Mouse (Mus musculus) limb, embryonic 13.5 days (tissue): ENCODE measurements around the gene Gm20481. TPM values are rescaled to one million over a fixed set of nuclear protein-coding genes. Genes with fewer than 3 reads are reported as not detected.
"Not testable (repeated sequence)": the region's sequence is repeated elsewhere in the genome, so short reads cannot be mapped to it uniquely, and the experiment has no call there.

Source experiments
- ATAC-seq: fragments of 200-750 bp; cut with Nextera tagmentation; 2 replicates; pipeline ENCODE4 v1.8.0; 2017; ENCODE audit warnings: low read depth, moderate number of reproducible peaks, moderate TSS enrichment; ENCODE audit not compliant: low FRiP score
- H3K27ac ChIP-seq: fragments of 300-500 bp; sonication (generic); 2 replicates; pipeline ENCODE4 v1.5.1; 2015; ENCODE audit warnings: inconsistent platforms, mild to moderate bottlenecking, moderate library complexity
- H3K27me3 ChIP-seq: fragments of 300-500 bp; sonication (generic); 2 replicates; pipeline ENCODE4 v1.6.1; 2015; ENCODE audit warnings: mild to moderate bottlenecking, inconsistent platforms
- H3K36me3 ChIP-seq: fragments of 300-500 bp; sonication (generic); 2 replicates; pipeline ENCODE4 v1.6.1; 2015; ENCODE audit warnings: inconsistent platforms, mild to moderate bottlenecking, moderate library complexity
- H3K4me1 ChIP-seq: fragments of 300-500 bp; sonication (generic); 2 replicates; pipeline ENCODE4 v1.6.1; 2015; ENCODE audit warnings: inconsistent platforms
- H3K4me2 ChIP-seq: fragments of 300-500 bp; sonication (generic); replicated peaks from 2 replicates; pipeline ENCODE4 v1.6.1; 2015; ENCODE audit warnings: inconsistent platforms, mild to moderate bottlenecking, moderate library complexity
- H3K4me3 ChIP-seq: fragments of 300-500 bp; sonication (generic); 2 replicates; pipeline ENCODE4 v1.5.1; 2015; ENCODE audit warnings: moderate library complexity, mild to moderate bottlenecking, inconsistent platforms
- H3K9ac ChIP-seq: fragments of 300-500 bp; sonication (generic); 2 replicates; pipeline ENCODE4 v1.6.1; 2015; ENCODE audit warnings: mild to moderate bottlenecking, inconsistent platforms
- H3K9me3 ChIP-seq: fragments of 300-500 bp; sonication (generic); 2 replicates; pipeline ENCODE4 v1.6.1; 2016; ENCODE audit warnings: inconsistent platforms
- WGBS: fragments of 180-500 bp; shearing (Covaris S2); methylation state at CpG from one replicate; pipeline ENCODE4 v1.1.7; 2015; 5-methylcytosine and 5-hydroxymethylcytosine counted together
- polyA plus RNA-seq: library from polyadenylated mRNA; unstranded; fragments of >200 nt; fragmentation: Nextera tagmentation; extraction: Ambion mirVana; gene quantifications from 2 replicates; pipeline ENCODE4 v1.2.1, GENCODE M21; 2015

The Gm20481 gene
- not detected in 2 replicates for polyA plus RNA-seq

- not testable (repeated sequence) for H3K4me1 ChIP-seq, H3K9me3 ChIP-seq, H3K27ac ChIP-seq, H3K4me2 ChIP-seq, ATAC-seq, H3K4me3 ChIP-seq, H3K9ac ChIP-seq, H3K36me3 ChIP-seq
- 61% methylated on average over 8 of the region's 11 CpGs for WGBS
- H3K27me3 ChIP-seq: peaks cover 36% of the 10 kb centered on the region
These were observed at the start of gene Gm20481 for GRCm38 (mm10) chr17:34969822-34970221. Gene Gm20481 (plus strand): TSS chr17:34969912.

- Histone ChIP-seq H3K9ac (no peak overlapping the region), H3K9me3 (no peaks in the 10 kb centered on the region), H3K4me3 (no peak overlapping the region), H3K27me3 (no peaks in the 10 kb centered on the region), H3K4me2 (no peak overlapping the region), H3K4me1 (no peaks in the 10 kb centered on the region), H3K27ac (no peak overlapping the region), H3K36me3 (no peaks in the 10 kb centered on the region)
- 46% methylated on average over 6 of the region's 6 CpGs for WGBS
- no peak for ATAC-seq
These were observed 46.8 kb upstream of the Gm20481 start for GRCm38 (mm10) chr17:34922939-34923338.

- Histone ChIP-seq H3K4me2 (no peak overlapping the region), H3K9ac (no peak overlapping the region), H3K4me3 (no peak overlapping the region), H3K36me3 (no peaks in the 10 kb centered on the region), H3K27ac (no peak overlapping the region), H3K27me3 (no peaks in the 10 kb centered on the region), H3K9me3 (no peaks in the 10 kb centered on the region), H3K4me1 (no peaks in the 10 kb centered on the region)
- WGBS: 67% methylated on average over 4 of the region's 5 CpGs
- no peak for ATAC-seq
These were observed 45.5 kb upstream of the Gm20481 start for GRCm38 (mm10) chr17:34924258-34924657.

DNA sequence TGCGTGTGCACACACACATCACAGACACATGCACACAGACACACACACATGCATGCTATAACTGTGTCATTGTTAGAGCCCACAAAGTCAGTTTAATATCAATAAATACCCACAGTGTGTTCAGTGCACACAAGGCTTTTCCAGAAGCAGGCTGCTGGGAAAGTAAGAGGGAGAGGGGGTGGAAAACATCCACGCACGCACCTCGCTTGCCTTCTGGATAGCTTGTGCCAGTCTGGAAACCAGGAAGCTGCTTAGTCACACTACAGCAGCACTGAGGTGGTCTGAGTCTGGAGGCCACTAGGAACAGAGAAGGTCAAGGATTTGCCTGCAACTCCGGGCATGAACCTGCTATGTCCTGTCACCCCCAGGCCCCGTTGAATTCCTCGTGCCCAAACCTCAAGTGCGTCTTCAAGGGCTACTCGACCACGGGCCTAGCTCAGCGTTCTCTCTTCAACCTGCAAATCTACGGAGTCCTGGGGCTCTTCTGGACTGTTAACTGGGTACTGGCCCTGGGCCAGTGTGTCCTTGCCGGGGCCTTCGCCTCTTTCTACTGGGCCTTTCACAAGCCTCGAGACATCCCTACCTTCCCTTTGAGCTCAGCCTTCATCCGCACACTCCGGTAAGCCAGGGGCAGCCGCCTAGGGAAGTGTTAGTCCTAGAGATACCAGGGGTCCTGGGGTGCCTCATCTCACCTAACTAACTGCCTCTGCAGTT, 42.2 kb upstream of the Gm20481 start:
- no peak for ATAC-seq
- Histone ChIP-seq H3K9ac (no peak overlapping the region), H3K9me3 (no peaks in the 10 kb centered on the region), H3K4me3 (no peak overlapping the region), H3K4me2 (no peak overlapping the region), H3K27me3 (no peaks in the 10 kb centered on the region), H3K36me3 (no peaks in the 10 kb centered on the region), H3K27ac (no peak overlapping the region), H3K4me1 (peaks cover 10% of the 10 kb centered on the region)
- WGBS: 84% methylated on average over 18 of the region's 18 CpGs

DNA sequence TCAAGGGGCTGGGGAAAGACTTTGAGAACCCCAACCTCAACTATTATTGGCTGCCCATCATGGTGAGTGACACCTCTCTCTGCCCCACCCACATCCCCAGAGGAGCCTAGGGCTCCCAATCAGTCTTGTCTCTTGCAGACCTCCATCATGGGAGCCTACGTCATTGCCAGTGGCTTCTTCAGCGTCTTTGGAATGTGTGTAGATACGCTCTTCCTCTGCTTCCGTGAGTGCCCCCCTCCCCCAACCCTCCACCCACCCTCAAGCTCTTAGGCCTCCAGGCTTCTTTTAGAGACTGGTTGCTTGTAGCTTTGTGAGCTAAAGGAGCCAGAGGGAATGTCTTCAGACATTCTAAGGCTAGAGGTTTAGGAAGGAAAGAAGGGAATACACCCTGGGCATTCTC, 40.9 kb upstream of the Gm20481 start:
- H3K27me3 ChIP-seq: no peaks in the 10 kb centered on the region
- no peaks in the 10 kb centered on the region for H3K9me3 ChIP-seq
- H3K4me3 ChIP-seq: no peak overlapping the region
- no peak for ATAC-seq
- no peak overlapping the region for H3K4me2 ChIP-seq
- no peak overlapping the region for H3K9ac ChIP-seq
- WGBS: 68% methylated on average over 4 of the region's 4 CpGs
- no peak overlapping the region for H3K27ac ChIP-seq
- peaks cover 3% of the 10 kb centered on the region; the same call in 1 of the 2 replicates for H3K36me3 ChIP-seq
- H3K4me1 ChIP-seq: peaks cover 11% of the 10 kb centered on the region

GRCm38 (mm10) chr17:34931061-34931734, 38.5 kb upstream of the Gm20481 start, which contains the start of gene Neu1:
Gene Neu1 (plus strand): TSS chr17:34931253.
- H3K9me3 ChIP-seq: no peaks in the 10 kb centered on the region
- WGBS: under 1% methylated on average over 38 of the region's 38 CpGs

GRCm38 (mm10) chr17:34931735-34932098, 38.0 kb upstream of the Gm20481 start:
- no peak for ATAC-seq

More at GRCm38 (mm10) chr17:34931061-34931734, 38.5 kb upstream of the Gm20481 start, which contains the start of gene Neu1:
- peak within 1 kb of the TSS; percentile 99 for H3K4me2 ChIP-seq
- peak; percentile 97 for ATAC-seq
- peaks cover 18% of the 10 kb centered on the region for H3K36me3 ChIP-seq
- no peaks in the 10 kb centered on the region for H3K27me3 ChIP-seq
- peaks cover 11% of the 10 kb centered on the region for H3K4me1 ChIP-seq
- peak within 1 kb of the TSS; percentile 84 for H3K9ac ChIP-seq
- no peak within 1 kb of the TSS for H3K27ac ChIP-seq
- H3K4me3 ChIP-seq: peak within 1 kb of the TSS; percentile 77

DNA sequence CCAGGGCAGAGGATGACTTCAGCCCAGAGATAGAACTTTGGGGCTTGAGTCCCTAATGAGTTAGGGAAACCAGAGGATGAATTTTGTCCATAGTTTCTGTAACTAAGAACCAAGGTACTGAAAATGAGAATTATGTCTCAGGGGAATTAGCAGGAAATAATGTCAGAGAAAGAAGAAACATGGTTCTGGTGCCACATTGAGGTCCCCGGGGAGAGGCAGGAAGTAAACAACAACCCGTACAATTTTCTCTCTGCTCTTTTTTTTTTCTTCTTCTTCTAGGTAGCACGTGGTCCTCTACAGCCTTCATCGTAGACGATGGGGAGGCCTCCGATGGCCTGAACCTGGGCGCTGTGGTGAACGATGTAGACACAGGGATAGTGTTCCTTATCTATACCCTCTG, 37.4 kb upstream of the Gm20481 start:
- H3K4me3 ChIP-seq: peak overlapping the region; percentile 77
- no peaks in the 10 kb centered on the region for H3K9me3 ChIP-seq
- H3K27me3 ChIP-seq: no peaks in the 10 kb centered on the region
- H3K4me2 ChIP-seq: peak overlapping the region; percentile 99
- H3K4me1 ChIP-seq: peaks cover 11% of the 10 kb centered on the region
- H3K36me3 ChIP-seq: peaks cover 18% of the 10 kb centered on the region
- ATAC-seq: no peak
- H3K9ac ChIP-seq: peak overlapping the region; percentile 84
- WGBS: 83% methylated on average over 8 of the region's 8 CpGs
- H3K27ac ChIP-seq: no peak overlapping the region

More at GRCm38 (mm10) chr17:34931735-34932098, 38.0 kb upstream of the Gm20481 start:
- Histone ChIP-seq H3K36me3 (peaks cover 18% of the 10 kb centered on the region), H3K4me1 (peaks cover 11% of the 10 kb centered on the region), H3K9me3 (no peaks in the 10 kb centered on the region), H3K4me3 (peak overlapping the region; percentile 77), H3K27ac (no peak overlapping the region), H3K27me3 (no peaks in the 10 kb centered on the region), H3K9ac (peak overlapping the region; percentile 84), H3K4me2 (peak overlapping the region; percentile 99)
- 12% methylated on average over 14 of the region's 14 CpGs for WGBS

DNA sequence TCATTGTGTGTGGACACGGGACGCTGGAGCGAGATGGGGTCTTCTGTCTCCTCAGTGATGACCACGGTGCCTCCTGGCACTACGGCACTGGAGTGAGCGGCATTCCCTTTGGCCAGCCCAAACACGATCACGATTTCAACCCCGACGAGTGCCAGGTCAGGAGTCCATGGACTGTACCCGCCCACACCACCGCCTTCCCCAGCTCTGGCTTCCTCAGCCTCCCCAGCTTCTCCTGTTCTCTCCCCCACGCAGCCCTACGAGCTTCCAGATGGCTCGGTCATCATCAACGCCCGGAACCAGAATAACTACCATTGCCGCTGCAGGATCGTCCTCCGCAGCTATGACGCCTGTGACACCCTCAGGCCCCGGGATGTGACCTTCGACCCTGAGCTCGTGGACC, 35.7 kb upstream of the Gm20481 start:
- Histone ChIP-seq H3K36me3 (peaks cover 18% of the 10 kb centered on the region), H3K27ac (no peak overlapping the region), H3K27me3 (no peaks in the 10 kb centered on the region), H3K4me1 (peaks cover 11% of the 10 kb centered on the region), H3K4me3 (no peak overlapping the region), H3K9me3 (no peaks in the 10 kb centered on the region), H3K4me2 (no peak overlapping the region), H3K9ac (no peak overlapping the region; the same call in 1 of the 2 replicates)
- 69% methylated on average over 24 of the region's 24 CpGs for WGBS
- no peak for ATAC-seq

- no peak overlapping the region for H3K4me2 ChIP-seq
- H3K36me3 ChIP-seq: peaks cover 18% of the 10 kb centered on the region
- no peak overlapping the region for H3K27ac ChIP-seq
- WGBS: 49% methylated on average over 8 of the region's 8 CpGs
- peaks cover 11% of the 10 kb centered on the region for H3K4me1 ChIP-seq
- ATAC-seq: no peak
- H3K4me3 ChIP-seq: no peak overlapping the region
- no peaks in the 10 kb centered on the region for H3K27me3 ChIP-seq
- H3K9me3 ChIP-seq: no peaks in the 10 kb centered on the region
- H3K9ac ChIP-seq: peak overlapping the region; percentile 36; the same call in 1 of the 2 replicates
These were observed 34.9 kb upstream of the Gm20481 start for GRCm38 (mm10) chr17:34934830-34935229.

DNA sequence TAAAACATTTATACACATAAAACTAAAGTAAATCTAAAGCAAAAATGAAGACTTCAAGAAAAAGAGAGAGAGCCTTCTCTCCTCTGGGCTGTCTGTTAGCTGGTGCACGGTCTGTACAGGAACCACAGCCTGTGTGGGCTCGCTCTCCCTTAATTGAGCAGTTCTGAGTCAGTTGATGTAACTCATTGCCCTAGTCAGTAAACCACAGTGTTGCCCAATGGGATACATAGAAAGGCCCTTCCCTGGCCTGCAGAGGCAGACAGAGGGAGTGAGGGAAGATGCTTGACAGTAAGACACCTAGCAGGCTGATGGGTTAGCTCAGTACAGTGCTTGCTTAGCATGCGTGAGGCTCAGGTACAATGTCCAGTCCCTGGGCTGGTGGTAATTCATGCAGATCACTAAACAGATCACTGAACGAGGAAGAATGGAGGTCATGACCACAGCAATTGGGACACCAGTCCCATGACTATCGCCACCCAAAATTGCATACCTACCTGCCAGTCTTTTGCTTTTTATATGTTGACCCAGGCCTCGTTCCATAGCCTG, 31.7 kb upstream of the Gm20481 start:
- no peaks in the 10 kb centered on the region for H3K9me3 ChIP-seq
- no peak for ATAC-seq
- H3K9ac ChIP-seq: no peak overlapping the region
- H3K4me2 ChIP-seq: no peak overlapping the region
- H3K4me1 ChIP-seq: peaks cover 9% of the 10 kb centered on the region
- no peak overlapping the region for H3K4me3 ChIP-seq
- H3K27ac ChIP-seq: no peak overlapping the region
- peaks cover 18% of the 10 kb centered on the region for H3K36me3 ChIP-seq
- H3K27me3 ChIP-seq: no peaks in the 10 kb centered on the region
- 86% methylated on average over 6 of the region's 6 CpGs for WGBS

GRCm38 (mm10) chr17:34941344-34942041, 28.2 kb upstream of the Gm20481 start:
- Histone ChIP-seq H3K36me3 (no peaks in the 10 kb centered on the region), H3K4me3 (peak overlapping the region; percentile 31), H3K4me1 (peaks cover 9% of the 10 kb centered on the region), H3K4me2 (peak overlapping the region; percentile 57), H3K9ac (peak overlapping the region; percentile 48), H3K27ac (no peak overlapping the region), H3K27me3 (no peaks in the 10 kb centered on the region), H3K9me3 (no peaks in the 10 kb centered on the region)
- 0 out of 2 replicates have a peak, but pooled peaks have one; percentile 36 for ATAC-seq
- WGBS: 5% methylated on average over 15 of the region's 15 CpGs
